Mouse (Mus musculus): ENCODE measurements around the gene Mocs3. TPM values are rescaled to one million over a fixed set of nuclear protein-coding genes. Genes with fewer than 3 reads are reported as not detected.

Mocs3 gene
- 2.9 TPM for polyA plus RNA-seq (2014; fragmentation: Illumina TruSeq; extraction: RNeasy Lipid Tissue Mini Kit (QIAGEN cat#74804); ENCODE audit: low read depth, low replicate concordance)

DNA sequence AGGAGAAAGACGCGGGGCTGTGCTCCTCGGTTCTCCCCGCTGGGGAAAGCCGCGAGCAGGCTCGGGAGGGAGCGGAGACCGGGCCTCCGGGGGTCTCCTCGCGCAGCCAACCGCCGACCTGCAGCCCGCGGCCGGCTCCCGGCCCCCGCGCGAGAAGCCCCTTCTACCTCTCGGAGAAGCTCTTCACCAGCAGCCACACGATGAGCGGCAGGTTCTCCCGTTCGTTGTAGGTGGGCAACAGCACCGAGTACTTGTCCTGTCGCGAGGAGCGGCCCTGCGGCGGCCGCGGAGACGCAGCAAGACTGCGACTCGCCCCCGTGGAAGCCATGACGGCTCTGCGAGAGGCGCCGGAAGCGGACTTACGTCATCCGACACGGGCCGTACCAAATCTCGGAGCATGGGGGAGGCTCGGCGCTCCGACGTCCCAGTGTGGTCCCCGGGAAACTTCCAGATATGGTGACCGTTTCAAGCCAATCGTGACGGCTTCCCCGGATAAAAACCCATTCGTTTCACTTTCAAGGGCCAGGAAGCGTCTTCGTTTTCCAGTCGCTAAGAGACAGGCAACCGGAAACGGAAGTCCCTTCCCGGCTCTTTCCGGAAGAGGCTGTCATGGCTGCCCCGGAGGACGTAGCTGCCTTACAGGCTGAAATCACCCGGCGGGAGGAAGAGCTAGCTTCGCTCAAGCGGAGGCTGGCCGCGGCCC lies at the start of gene Mocs3, which contains the start of the genes Gm20716 and Dpm1:
TSS of gene Mocs3 (plus strand) at position 597 of the 703 bp plus-strand sequence.
TSS of gene Gm20716 (minus strand) at position 339 of the 703 bp plus-strand sequence.
TSS of gene Dpm1 (minus strand) at position 566 of the 703 bp plus-strand sequence.

DNA sequence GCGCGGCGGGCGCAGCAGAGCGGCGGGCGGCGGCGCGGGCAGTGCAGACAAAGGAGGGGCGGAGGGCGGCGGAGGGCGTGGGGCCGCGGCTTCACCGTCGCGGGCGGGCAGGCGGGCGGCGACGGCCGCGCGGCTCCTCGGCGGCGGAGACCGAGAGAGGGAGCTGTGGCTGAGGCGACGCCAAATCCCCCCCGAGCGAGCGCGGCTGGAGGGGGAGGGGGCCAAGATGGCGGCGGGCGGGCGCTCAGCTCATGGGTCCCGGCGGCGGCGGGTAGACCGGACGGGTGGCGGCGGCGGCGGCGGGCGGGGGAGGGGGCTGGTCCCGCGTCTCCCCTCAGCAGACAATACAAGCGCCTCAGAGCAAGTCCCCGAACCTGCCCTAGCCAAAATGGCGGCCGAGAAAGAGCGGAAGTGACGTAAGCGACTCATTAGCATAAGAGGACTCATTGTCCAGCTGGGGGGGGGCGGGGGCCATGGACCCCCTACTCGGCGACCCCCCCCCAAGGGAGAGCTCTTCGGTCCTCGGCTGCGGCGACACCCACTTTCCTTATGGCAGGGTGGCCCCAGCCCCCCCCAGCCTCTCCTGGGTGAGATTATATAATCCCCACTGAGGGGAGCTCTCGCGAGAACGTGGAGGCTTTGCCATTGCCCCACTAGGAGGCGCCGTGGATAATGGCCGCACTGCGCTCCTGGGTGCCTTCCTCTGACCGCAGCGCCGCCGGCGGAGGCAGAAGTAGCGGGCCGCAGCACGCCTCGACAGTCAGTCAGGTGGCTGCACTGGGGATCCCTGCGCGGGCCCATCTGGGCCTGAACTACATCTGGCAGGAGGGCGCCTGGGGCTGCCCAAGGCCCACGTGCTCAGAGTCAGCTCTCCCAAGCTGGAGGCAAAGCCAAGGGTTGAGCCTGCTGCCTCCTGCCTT lies 23.4 kb upstream of the Mocs3 start, which contains the start of gene Adnp:
TSS of gene Adnp (minus strand) at position 388 of the 920 bp plus-strand sequence.

DNA sequence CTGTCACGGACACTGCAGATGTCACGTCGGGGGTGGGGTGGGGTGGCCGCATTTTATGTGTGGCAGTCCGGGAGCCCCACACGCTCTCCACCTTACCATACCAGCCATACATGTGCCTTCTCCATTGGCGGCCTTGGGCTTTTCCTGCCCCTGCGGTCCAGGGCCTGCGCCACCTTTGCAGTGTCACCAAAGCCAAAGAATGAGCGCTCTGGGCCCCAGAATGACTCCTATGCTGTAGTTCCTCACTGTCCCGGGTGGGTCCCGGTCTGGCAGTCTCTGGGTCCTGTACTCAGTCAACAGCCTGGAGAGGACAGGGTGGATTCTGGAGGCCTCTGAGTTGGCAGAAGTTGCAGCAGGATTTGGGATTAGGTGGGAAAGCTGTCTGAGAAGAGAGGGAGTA lies 51.2 kb downstream of the Mocs3 start, which contains the start of gene Kcng1:
TSS of gene Kcng1 (minus strand) at position 155 of the 400 bp plus-strand sequence.

Other genes with a start within 250 kb of the Mocs3 start
- not detected for gene Ripor3, start 220.0 kb upstream of the Mocs3 start, polyA plus RNA-seq (2014; fragmentation: Illumina TruSeq; extraction: RNeasy Lipid Tissue Mini Kit (QIAGEN cat#74804); ENCODE audit: low read depth, low replicate concordance)
- gene Pard6b, start 149.6 kb upstream of the Mocs3 start, polyA plus RNA-seq (2014; fragmentation: Illumina TruSeq; extraction: RNeasy Lipid Tissue Mini Kit (QIAGEN cat#74804); ENCODE audit: low read depth, low replicate concordance): 0.87 TPM
- 6.2 TPM for gene Adnp, start 23.5 kb upstream of the Mocs3 start, polyA plus RNA-seq (2014; fragmentation: Illumina TruSeq; extraction: RNeasy Lipid Tissue Mini Kit (QIAGEN cat#74804); ENCODE audit: low read depth, low replicate concordance)
- 129 TPM for gene Gm20716, start 258 bp upstream of the Mocs3 start, polyA plus RNA-seq (2014; fragmentation: Illumina TruSeq; extraction: RNeasy Lipid Tissue Mini Kit (QIAGEN cat#74804); ENCODE audit: low read depth, low replicate concordance)
- 191 TPM for gene Dpm1, start within 50 bp of the Mocs3 start, polyA plus RNA-seq (2014; fragmentation: Illumina TruSeq; extraction: RNeasy Lipid Tissue Mini Kit (QIAGEN cat#74804); ENCODE audit: low read depth, low replicate concordance)
- gene Kcng1, start 51.1 kb downstream of the Mocs3 start, polyA plus RNA-seq (2014; fragmentation: Illumina TruSeq; extraction: RNeasy Lipid Tissue Mini Kit (QIAGEN cat#74804); ENCODE audit: low read depth, low replicate concordance): not detected

All from adrenal gland, adult 10 weeks (tissue).